Mouse (Mus musculus): ENCODE results near the gene Socs5. TPM values are rescaled to one million over a fixed set of nuclear protein-coding genes. Genes with fewer than 3 reads are reported as not detected.

Socs5 gene
- polyA plus RNA-seq, 1 experiment, result 6.4 TPM

GRCm38 (mm10) chr17:87115615-87116014, 8.1 kb downstream of the Socs5 start:
- 93% methylated on average over 6 of the region's 6 CpGs for WGBS
- H3K36me3 ChIP-seq (ENCODE audit: control insufficient read depth, insufficient read depth, low read length), result no peaks in the 10 kb centered on the region
- H3K4me1 ChIP-seq (replicated peaks; ENCODE audit: control insufficient read depth, insufficient read depth, low read length), result no peaks in the 10 kb centered on the region
- H3K27ac ChIP-seq (ENCODE audit: control insufficient read depth, insufficient read depth, low read length), result no peak overlapping the region
- no peak for DNase-seq
- no peak overlapping the region for H3K4me3 ChIP-seq (ENCODE audit: control insufficient read depth, insufficient read depth, low read length)
- TF ChIP-seq CTCF (IDR thresholded peaks at IDR 0.05; ENCODE audit: borderline replicate concordance, control insufficient read depth, extremely low read depth, insufficient read depth, low read length, poor library complexity) (no peak), POLR2A (IDR thresholded peaks at IDR 0.05; ENCODE audit: control insufficient read depth, extremely low read depth, insufficient read depth, low read length, poor library complexity) (no peak)
- H3K27me3 ChIP-seq (ENCODE audit: control insufficient read depth, insufficient read depth, low read length), result no peaks in the 10 kb centered on the region

- DNase-seq, result no peak
- no peak for TF ChIP-seq POLR2A (IDR thresholded peaks at IDR 0.05; ENCODE audit: control insufficient read depth, extremely low read depth, insufficient read depth, low read length, poor library complexity)
- no peak for TF ChIP-seq CTCF (IDR thresholded peaks at IDR 0.05; ENCODE audit: borderline replicate concordance, control insufficient read depth, extremely low read depth, insufficient read depth, low read length, poor library complexity)
- Histone ChIP-seq H3K4me1 (replicated peaks; ENCODE audit: control insufficient read depth, insufficient read depth, low read length) (no peaks in the 10 kb centered on the region), H3K27me3 (ENCODE audit: control insufficient read depth, insufficient read depth, low read length) (no peaks in the 10 kb centered on the region), H3K27ac (ENCODE audit: control insufficient read depth, insufficient read depth, low read length) (no peak overlapping the region), H3K36me3 (ENCODE audit: control insufficient read depth, insufficient read depth, low read length) (no peaks in the 10 kb centered on the region), H3K4me3 (ENCODE audit: control insufficient read depth, insufficient read depth, low read length) (no peak overlapping the region)
- WGBS, result 83% methylated on average over 7 of the region's 7 CpGs
These were observed 11.6 kb downstream of the Socs5 start for GRCm38 (mm10) chr17:87118966-87119526.

- no peak for DNase-seq
- TF ChIP-seq CTCF (IDR thresholded peaks at IDR 0.05; ENCODE audit: borderline replicate concordance, control insufficient read depth, extremely low read depth, insufficient read depth, low read length, poor library complexity), result no peak
- no peak for TF ChIP-seq POLR2A (IDR thresholded peaks at IDR 0.05; ENCODE audit: control insufficient read depth, extremely low read depth, insufficient read depth, low read length, poor library complexity)
- WGBS, result 87% methylated on average over 24 of the region's 24 CpGs
- H3K4me1 ChIP-seq (replicated peaks; ENCODE audit: control insufficient read depth, insufficient read depth, low read length), result peaks cover 4% of the 10 kb centered on the region
- H3K36me3 ChIP-seq (ENCODE audit: control insufficient read depth, insufficient read depth, low read length), result no peaks in the 10 kb centered on the region
- no peak overlapping the region for H3K4me3 ChIP-seq (ENCODE audit: control insufficient read depth, insufficient read depth, low read length)
- no peaks in the 10 kb centered on the region for H3K27me3 ChIP-seq (ENCODE audit: control insufficient read depth, insufficient read depth, low read length)
- H3K27ac ChIP-seq (ENCODE audit: control insufficient read depth, insufficient read depth, low read length), result no peak overlapping the region
These were observed 17.9 kb downstream of the Socs5 start for GRCm38 (mm10) chr17:87125344-87125743.

GRCm38 (mm10) chr17:87132258-87132657, 24.8 kb downstream of the Socs5 start:
- no peak for DNase-seq
- Histone ChIP-seq H3K36me3 (ENCODE audit: control insufficient read depth, insufficient read depth, low read length) (no peaks in the 10 kb centered on the region), H3K27me3 (ENCODE audit: control insufficient read depth, insufficient read depth, low read length) (no peaks in the 10 kb centered on the region), H3K4me1 (replicated peaks; ENCODE audit: control insufficient read depth, insufficient read depth, low read length) (peaks cover 6% of the 10 kb centered on the region), H3K4me3 (ENCODE audit: control insufficient read depth, insufficient read depth, low read length) (no peak overlapping the region), H3K27ac (ENCODE audit: control insufficient read depth, insufficient read depth, low read length) (no peak overlapping the region)
- TF ChIP-seq POLR2A (IDR thresholded peaks at IDR 0.05; ENCODE audit: control insufficient read depth, extremely low read depth, insufficient read depth, low read length, poor library complexity) (no peak), CTCF (IDR thresholded peaks at IDR 0.05; ENCODE audit: borderline replicate concordance, control insufficient read depth, extremely low read depth, insufficient read depth, low read length, poor library complexity) (no peak)
- 92% methylated on average over 4 of the region's 4 CpGs for WGBS

GRCm38 (mm10) chr17:87133823-87134222, 26.3 kb downstream of the Socs5 start:
- H3K27me3 ChIP-seq (ENCODE audit: control insufficient read depth, insufficient read depth, low read length), result no peaks in the 10 kb centered on the region
- WGBS, result 94% methylated on average over 23 of the region's 23 CpGs
- DNase-seq, result no peak

GRCm38 (mm10) chr17:87134631-87135030, 27.2 kb downstream of the Socs5 start:
- no peaks in the 10 kb centered on the region for H3K36me3 ChIP-seq (ENCODE audit: control insufficient read depth, insufficient read depth, low read length)
- H3K4me3 ChIP-seq (ENCODE audit: control insufficient read depth, insufficient read depth, low read length), result no peak overlapping the region
- TF ChIP-seq POLR2A (IDR thresholded peaks at IDR 0.05; ENCODE audit: control insufficient read depth, extremely low read depth, insufficient read depth, low read length, poor library complexity) (no peak), CTCF (IDR thresholded peaks at IDR 0.05; ENCODE audit: borderline replicate concordance, control insufficient read depth, extremely low read depth, insufficient read depth, low read length, poor library complexity) (no peak)

More at GRCm38 (mm10) chr17:87133823-87134222, 26.3 kb downstream of the Socs5 start:
- no peak overlapping the region for H3K4me3 ChIP-seq (ENCODE audit: control insufficient read depth, insufficient read depth, low read length)
- no peak overlapping the region for H3K27ac ChIP-seq (ENCODE audit: control insufficient read depth, insufficient read depth, low read length)
- H3K36me3 ChIP-seq (ENCODE audit: control insufficient read depth, insufficient read depth, low read length), result no peaks in the 10 kb centered on the region
- no peak for TF ChIP-seq CTCF (IDR thresholded peaks at IDR 0.05; ENCODE audit: borderline replicate concordance, control insufficient read depth, extremely low read depth, insufficient read depth, low read length, poor library complexity)
- TF ChIP-seq POLR2A (IDR thresholded peaks at IDR 0.05; ENCODE audit: control insufficient read depth, extremely low read depth, insufficient read depth, low read length, poor library complexity), result no peak
- H3K4me1 ChIP-seq (replicated peaks; ENCODE audit: control insufficient read depth, insufficient read depth, low read length), result peaks cover 6% of the 10 kb centered on the region

GRCm38 (mm10) chr17:87135741-87136140, 28.3 kb downstream of the Socs5 start:
- no peak overlapping the region for H3K4me3 ChIP-seq (ENCODE audit: control insufficient read depth, insufficient read depth, low read length)
- H3K4me1 ChIP-seq (replicated peaks; ENCODE audit: control insufficient read depth, insufficient read depth, low read length), result no peaks in the 10 kb centered on the region
- DNase-seq, result no peak
- H3K27me3 ChIP-seq (ENCODE audit: control insufficient read depth, insufficient read depth, low read length), result no peaks in the 10 kb centered on the region
- no peak overlapping the region for H3K27ac ChIP-seq (ENCODE audit: control insufficient read depth, insufficient read depth, low read length)
- WGBS, result 98% methylated on average over 6 of the region's 6 CpGs
- no peaks in the 10 kb centered on the region for H3K36me3 ChIP-seq (ENCODE audit: control insufficient read depth, insufficient read depth, low read length)
- TF ChIP-seq CTCF (IDR thresholded peaks at IDR 0.05; ENCODE audit: borderline replicate concordance, control insufficient read depth, extremely low read depth, insufficient read depth, low read length, poor library complexity) (no peak), POLR2A (IDR thresholded peaks at IDR 0.05; ENCODE audit: control insufficient read depth, extremely low read depth, insufficient read depth, low read length, poor library complexity) (no peak)

More at GRCm38 (mm10) chr17:87134631-87135030, 27.2 kb downstream of the Socs5 start:
- H3K27me3 ChIP-seq (ENCODE audit: control insufficient read depth, insufficient read depth, low read length), result no peaks in the 10 kb centered on the region
- peaks cover 6% of the 10 kb centered on the region for H3K4me1 ChIP-seq (replicated peaks; ENCODE audit: control insufficient read depth, insufficient read depth, low read length)
- WGBS, result 96% methylated on average over 24 of the region's 24 CpGs
- H3K27ac ChIP-seq (ENCODE audit: control insufficient read depth, insufficient read depth, low read length), result no peak overlapping the region
- DNase-seq, result no peak

Measured in thymus, adult 2 months (tissue).